9 mouse cellular contexts compared by ENCODE assay signal in the genomic region with DNA sequence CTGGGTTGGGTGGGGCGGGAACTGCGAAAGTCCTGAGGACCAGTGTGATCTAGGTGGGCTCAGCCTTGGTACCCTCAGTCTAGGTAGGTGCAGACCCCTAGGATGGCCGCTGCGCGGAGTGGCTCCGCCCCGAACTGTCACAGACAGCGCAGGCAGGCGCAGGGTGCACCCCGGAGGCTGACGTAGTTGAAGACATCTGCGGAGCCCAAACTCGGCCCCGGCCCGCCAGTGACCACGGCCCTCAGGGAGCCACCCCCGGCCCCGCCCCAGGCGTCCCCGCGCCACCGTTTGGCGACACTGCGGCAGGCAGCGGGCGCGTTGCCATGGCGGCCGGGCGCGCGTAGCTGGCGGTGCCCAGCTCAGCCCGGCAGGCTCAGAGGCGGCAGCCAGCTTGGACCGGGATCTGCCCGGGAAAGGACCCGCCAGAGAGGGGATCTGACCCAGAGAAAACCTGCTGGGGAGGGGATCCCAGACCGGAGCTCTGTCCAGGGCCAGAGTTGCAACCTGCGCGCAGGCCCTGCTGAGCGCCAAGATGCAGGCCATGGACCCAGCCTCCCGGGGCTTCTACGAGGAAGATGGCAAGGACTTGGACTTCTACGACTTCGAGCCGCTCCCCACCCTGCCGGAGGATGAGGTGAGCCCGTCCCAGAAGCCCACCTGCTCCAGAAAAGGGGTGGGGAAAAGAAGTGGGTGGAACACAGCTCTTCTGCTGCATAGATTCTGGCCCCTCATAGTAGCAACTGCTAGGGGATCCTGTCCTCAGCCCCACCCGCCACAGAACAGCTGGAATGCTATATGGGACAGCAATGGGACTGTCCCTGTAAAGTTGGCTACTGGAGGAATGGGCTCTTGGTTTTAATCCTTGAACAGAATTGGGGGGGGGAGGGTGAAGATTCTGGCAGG. TPM values are rescaled to one million over a fixed set of nuclear protein-coding genes. Genes with fewer than 3 reads are reported as not detected.
A peak's percentile ranks its signal among the peaks of the same experiment; 100 is the strongest.
DNase-seq lines count a peak whose midpoint lies in the region; ATAC-seq lines count a peak whose summit lies in the region.
"Had no signal": no experiment of that assay in that cellular context is flagged by ENCODE, and none has a peak within 500 bp of the region (broad histone marks: within the 10 kb centered on the region; RNA-seq: fewer than 3 reads in every experiment).

A gene (plus strand): TSS at position 42 of the 903 bp plus-strand sequence.

- H3K36me3 ChIP-seq in megakaryocyte, embryonic 14.5 days (replicated peaks; ENCODE audit: low read length): no peaks in the 10 kb centered on the region
- no peaks in the 10 kb centered on the region for H3K36me3 ChIP-seq in heart, embryonic 12.5 days

- under 1% methylated on average over 50 of the region's 50 CpGs for WGBS in heart, embryonic 12.5 days

- peak within 1 kb of the TSS; percentile 95 for H3K4me2 ChIP-seq in heart, embryonic 12.5 days

- peak; percentile 43 to 65 for DNase-seq in cerebellum, postnatal 4 days (ENCODE audit: low spot score in 2 of 2)
- peak; percentile 71 to 82 for DNase-seq in layer of hippocampus, postnatal 10 days (ENCODE audit: low spot score in 2 of 2)
- peak; percentile 34 for DNase-seq in mesoderm, embryonic 11.5 days (ENCODE audit: low read depth, low spot score)
- DNase-seq in testis, postnatal 10 days (ENCODE audit: low spot score): peak; percentile 70
- DNase-seq in spleen, adult 18-20 months: no peak

- no peaks in the 10 kb centered on the region for H3K4me1 ChIP-seq in megakaryocyte, embryonic 14.5 days
- H3K4me1 ChIP-seq in heart, embryonic 12.5 days (replicated peaks): peaks cover 18% of the 10 kb centered on the region

- peaks cover 87% of the 10 kb centered on the region for H3K27me3 ChIP-seq in megakaryocyte, embryonic 14.5 days (replicated peaks)
- H3K27me3 ChIP-seq in heart, embryonic 12.5 days (replicated peaks): peaks cover 85% of the 10 kb centered on the region

- no peaks in the 10 kb centered on the region; the same call in 1 of the 2 replicates for H3K9me3 ChIP-seq in megakaryocyte, embryonic 14.5 days
- H3K9me3 ChIP-seq in heart, embryonic 12.5 days (replicated peaks): no peaks in the 10 kb centered on the region

- H3K9ac ChIP-seq in heart, embryonic 12.5 days: peak within 1 kb of the TSS; percentile 37

- peak within 1 kb of the TSS; percentile 38 for H3K4me3 ChIP-seq in megakaryocyte, embryonic 14.5 days (replicated peaks)
- peak within 1 kb of the TSS; percentile 54 for H3K4me3 ChIP-seq in heart, embryonic 12.5 days

- no peak within 1 kb of the TSS for H3K27ac ChIP-seq in heart, embryonic 12.5 days (ENCODE audit: poor library complexity, severe bottlenecking)

- no peak for ATAC-seq in megakaryocyte, adult 5-6 weeks (ENCODE audit: poor library complexity, severe bottlenecking)
- peak; percentile 37; the same call in 1 of the 2 replicates for ATAC-seq in heart, embryonic 12.5 days (ENCODE audit: insufficient number of reproducible peaks, low FRiP score)

RNA-seq across cellular contexts. Expression of the gene that starts here (rescaled TPM):
- polyA plus RNA-seq in megakaryocyte, embryonic 14.5 days (2012; ENCODE audit: insufficient read depth, low replicate concordance): not detected in 2 replicates
- total RNA-seq in megakaryocyte, adult 5-6 weeks (2015): not detected in 2 replicates
- 0.04 TPM in 1 of 2 replicates, not detected in the other for total RNA-seq in megakaryocyte, adult 5-6 weeks (2017)
- 0.06 TPM in 1 of 2 replicates, not detected in the other for polyA plus RNA-seq in heart, embryonic 12.5 days (2016; fragmentation: Nextera tagmentation; extraction: Ambion mirVana)
- total RNA-seq in layer of hippocampus, postnatal 10 days (2021): 10 to 100 TPM; 49.1 to 56.1 TPM
- total RNA-seq: neutrophil, adult 5-6 weeks had no signal

Comparison
In these comparisons a context has a peak if more than half of its experiments do, and no peak if none do; other contexts are left out.
1. RNA of the gene that starts here (total RNA-seq): 49.1 to 56.1 TPM in layer of hippocampus, postnatal 10 days; 0.04 TPM in megakaryocyte, adult 5-6 weeks; every median in the first group is over 10 times any median in the second.
2. Peak in ATAC-seq, H3K4me3 ChIP-seq, H3K9ac ChIP-seq and H3K4me2 ChIP-seq in heart, embryonic 12.5 days; RNA of the gene not detected or under 1 TPM.
3. DNase-seq: peak in cerebellum, postnatal 4 days (2 of 2), layer of hippocampus, postnatal 10 days (2 of 2), mesoderm, embryonic 11.5 days (single experiment) and testis, postnatal 10 days (single experiment); none in spleen, adult 18-20 months (0 of 2).